Mouse (Mus musculus): ENCODE measurements around the gene Trabd2b. TPM values are rescaled to one million over a fixed set of nuclear protein-coding genes. Genes with fewer than 3 reads are reported as not detected.
A peak's percentile ranks its signal among the peaks of the same experiment; 100 is the strongest.

Gene Trabd2b
- total RNA-seq, 2 experiments from 2014 or later: 42.2 to 50.0 TPM

DNA sequence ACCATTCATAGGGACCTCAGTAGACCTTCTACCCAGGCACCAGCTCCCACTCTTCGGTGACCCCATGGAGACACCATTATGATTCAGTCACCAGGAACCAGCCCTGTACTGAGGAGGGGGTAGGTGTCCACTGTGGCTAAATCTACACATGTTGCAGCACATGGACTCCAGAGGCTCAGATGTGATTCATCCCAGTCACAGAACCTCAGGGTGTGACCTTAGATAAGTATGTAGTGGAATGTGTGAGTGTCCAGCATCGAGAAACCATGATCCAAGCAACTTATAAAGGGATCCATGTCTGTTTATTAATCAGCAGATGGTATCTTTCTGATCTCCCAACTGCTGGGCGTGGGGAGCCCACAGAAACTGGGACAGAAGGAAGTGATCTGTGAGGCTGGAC is 18.2 kb upstream of the Trabd2b start:
- no peak for DNase-seq
- intact Hi-C loops (cut with DNase I): no loop called here

DNA sequence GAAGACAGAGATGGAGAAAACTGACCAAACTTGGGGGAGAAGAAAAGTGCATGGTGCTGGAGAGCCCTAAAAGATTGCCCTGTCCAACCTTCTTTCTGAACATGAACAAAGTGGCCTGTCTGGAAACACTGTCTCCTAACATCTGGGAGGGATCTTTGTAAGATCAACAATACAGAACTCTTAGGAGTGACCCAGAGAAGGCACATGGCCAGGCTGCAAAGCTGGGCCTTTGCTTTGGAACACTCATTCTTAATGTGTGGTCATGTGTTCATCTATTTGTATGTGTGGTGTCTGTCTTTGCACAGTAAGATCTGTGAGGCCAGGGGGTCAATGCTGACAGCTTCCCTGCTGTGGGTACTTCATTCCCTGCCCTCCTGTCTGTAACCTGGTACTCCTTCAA is 16.9 kb upstream of the Trabd2b start:
- intact Hi-C loops (cut with DNase I): no loop called here

DNA sequence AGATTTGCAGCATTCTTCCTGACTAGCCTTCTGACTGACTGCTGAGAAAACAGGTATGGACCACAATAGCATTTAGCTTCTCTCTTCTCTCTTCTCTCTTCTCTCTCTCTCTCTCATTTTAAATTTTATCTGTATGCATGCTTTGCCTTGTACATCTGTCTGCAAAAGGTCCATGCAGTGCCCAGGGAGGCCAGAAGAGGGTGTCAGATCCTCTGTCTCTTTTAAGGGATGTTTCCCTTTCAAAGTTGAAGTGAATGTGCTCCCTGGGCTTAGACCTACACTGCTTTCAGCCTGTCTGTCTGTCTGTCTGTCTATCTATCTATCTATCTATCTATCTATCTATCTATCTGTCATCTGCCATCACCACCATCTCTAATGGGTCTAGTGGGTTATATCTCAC is 8.9 kb upstream of the Trabd2b start:
- intact Hi-C loops (cut with DNase I): loop anchor here (2.0 kb wide), 1 partner anchor 239 kb away; no protein-coding TSS in a partner anchor
- peak; percentile 39 to 66 for DNase-seq

More for the DNA sequence above, 16.9 kb upstream of the Trabd2b start:
- no peak for DNase-seq

GRCm38 (mm10) chr4:114399821-114400220 is 6.7 kb upstream of the Trabd2b start:
- no peak for DNase-seq
- intact Hi-C loops (cut with DNase I): no loop called here

- intact Hi-C loops (cut with DNase I): no loop called here
- no peak for DNase-seq
Observed at GRCm38 (mm10) chr4:114401993-114402731, 4.4 kb upstream of the Trabd2b start.

DNA sequence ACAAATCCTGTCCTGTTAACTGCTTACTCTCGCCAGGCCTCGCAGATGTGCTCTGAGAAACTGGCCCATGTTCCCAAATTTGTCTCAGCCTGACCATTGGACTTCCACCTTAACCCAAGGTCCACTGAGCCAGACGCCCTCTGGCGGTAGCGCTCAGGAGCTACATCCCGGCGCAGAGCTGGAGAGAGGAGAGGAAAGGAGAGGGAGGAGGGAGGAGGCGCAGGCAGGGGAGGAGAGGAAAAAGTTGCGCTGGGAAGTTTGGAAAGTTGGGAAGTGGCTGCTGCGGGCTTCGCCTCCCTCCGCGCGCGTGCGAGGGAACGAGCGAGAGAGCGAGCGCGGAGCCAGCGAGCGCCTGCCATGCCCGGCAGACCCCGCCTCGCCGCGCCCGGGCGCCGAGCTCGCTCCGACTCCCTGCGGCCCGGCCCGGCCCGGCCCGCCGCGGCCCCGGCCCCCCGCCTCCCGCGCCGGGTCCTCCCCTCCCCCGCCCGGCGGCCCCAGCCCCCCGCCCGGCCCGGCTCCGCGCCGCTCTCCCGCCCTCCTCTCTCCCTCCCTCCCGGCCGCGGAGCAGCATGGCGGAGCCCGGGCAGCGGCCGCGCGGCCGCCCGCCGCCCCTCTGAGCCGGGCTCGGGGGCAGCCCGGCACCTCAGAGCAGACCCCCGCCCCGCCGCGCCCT is 706 bp upstream of the Trabd2b start:
- peak; percentile 91 to 94 for DNase-seq
- intact Hi-C loops (cut with DNase I): loop anchor here (1.0 to 5.0 kb wide), 5 partner anchors 36 to 230 kb away; no protein-coding TSS in a partner anchor

DNA sequence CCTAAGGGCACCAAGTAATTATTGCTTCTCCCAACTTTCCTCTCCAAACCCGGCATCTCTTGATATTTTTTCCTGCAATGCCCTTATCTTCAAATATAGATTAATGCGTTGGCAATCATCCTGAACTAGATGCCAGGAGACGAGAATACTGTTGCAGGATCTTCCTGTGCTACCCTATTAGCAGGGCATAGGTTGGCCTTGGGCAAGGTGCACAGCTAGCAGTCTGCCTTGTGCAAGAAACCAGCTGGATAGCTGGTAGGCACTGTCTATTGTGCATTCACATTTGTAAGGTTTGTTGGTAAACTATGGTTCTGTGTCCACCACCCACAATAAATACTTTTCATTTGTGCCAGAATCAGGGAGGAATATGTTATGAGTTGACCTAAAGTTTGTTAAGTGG is 992 bp downstream of the Trabd2b start:
- intact Hi-C loops (cut with DNase I): loop anchor here (5.0 kb wide), 3 partner anchors 35 to 65 kb away; no protein-coding TSS in a partner anchor
- no peak for DNase-seq

- no peak for DNase-seq
Observed at GRCm38 (mm10) chr4:114408298-114408697, 1.8 kb downstream of the Trabd2b start.

DNA sequence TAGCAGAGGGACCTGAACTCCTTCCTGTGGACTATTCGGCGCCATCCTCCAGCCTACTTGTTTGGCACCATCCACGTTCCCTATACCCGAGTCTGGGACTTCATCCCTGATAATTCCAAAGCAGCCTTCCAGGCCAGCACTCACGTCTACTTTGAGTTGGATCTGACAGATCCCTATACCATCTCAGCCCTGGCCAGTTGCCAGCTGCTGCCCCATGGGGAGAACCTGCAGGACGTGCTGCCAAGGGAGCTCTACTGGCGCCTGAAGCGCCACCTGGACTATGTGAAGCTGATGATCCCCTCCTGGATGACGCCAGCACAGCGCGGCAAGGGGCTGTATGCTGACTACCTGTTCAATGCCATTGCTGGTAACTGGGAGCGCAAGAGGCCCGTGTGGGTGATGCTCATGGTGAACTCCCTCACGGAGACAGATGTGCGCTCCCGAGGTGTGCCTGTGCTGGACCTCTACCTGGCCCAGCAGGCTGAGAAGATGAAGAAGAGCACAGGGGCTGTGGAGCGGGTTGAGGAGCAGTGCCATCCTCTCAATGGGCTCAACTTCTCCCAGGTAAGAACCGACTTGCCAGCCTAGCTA is 2.5 kb downstream of the Trabd2b start:
- intact Hi-C loops (cut with DNase I): loop anchor here (5.0 kb wide), 3 partner anchors 33 to 63 kb away; no protein-coding TSS in a partner anchor
- no peak for DNase-seq

More at GRCm38 (mm10) chr4:114408298-114408697, 1.8 kb downstream of the Trabd2b start:
- intact Hi-C loops (cut with DNase I): loop anchor here (5.0 kb wide), 3 partner anchors 34 to 64 kb away; no protein-coding TSS in a partner anchor

GRCm38 (mm10) chr4:114409511-114409910 is 3.0 kb downstream of the Trabd2b start:
- no peak for DNase-seq
- intact Hi-C loops (cut with DNase I): loop anchor here (5.0 kb wide), 3 partner anchors 33 to 63 kb away; no protein-coding TSS in a partner anchor

GRCm38 (mm10) chr4:114410026-114410425 is 3.5 kb downstream of the Trabd2b start:
- intact Hi-C loops (cut with DNase I): no loop called here
- no peak for DNase-seq

DNA sequence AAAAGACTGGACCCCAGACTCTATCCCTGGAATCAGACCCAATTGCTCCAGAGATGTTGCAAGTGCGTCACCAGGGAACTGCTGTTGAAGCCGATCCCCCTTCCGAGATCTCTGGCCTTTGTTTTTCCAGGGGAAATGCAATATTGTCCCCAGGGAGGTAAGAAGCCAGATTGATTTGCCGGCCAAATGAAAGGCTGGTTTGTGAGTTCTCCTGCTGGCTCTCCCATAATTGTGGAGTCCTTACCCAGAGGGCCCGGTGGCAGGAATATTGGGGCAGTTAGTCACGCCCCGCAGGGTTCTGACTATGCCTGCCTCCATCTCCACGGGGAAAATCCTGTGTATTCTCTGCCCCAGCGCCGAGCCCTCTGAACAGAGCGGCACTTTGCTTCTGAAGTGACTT is 3.9 kb downstream of the Trabd2b start:
- intact Hi-C loops (cut with DNase I): no loop called here
- DNase-seq: peak in 1 of 2 experiments; percentile 24

DNA sequence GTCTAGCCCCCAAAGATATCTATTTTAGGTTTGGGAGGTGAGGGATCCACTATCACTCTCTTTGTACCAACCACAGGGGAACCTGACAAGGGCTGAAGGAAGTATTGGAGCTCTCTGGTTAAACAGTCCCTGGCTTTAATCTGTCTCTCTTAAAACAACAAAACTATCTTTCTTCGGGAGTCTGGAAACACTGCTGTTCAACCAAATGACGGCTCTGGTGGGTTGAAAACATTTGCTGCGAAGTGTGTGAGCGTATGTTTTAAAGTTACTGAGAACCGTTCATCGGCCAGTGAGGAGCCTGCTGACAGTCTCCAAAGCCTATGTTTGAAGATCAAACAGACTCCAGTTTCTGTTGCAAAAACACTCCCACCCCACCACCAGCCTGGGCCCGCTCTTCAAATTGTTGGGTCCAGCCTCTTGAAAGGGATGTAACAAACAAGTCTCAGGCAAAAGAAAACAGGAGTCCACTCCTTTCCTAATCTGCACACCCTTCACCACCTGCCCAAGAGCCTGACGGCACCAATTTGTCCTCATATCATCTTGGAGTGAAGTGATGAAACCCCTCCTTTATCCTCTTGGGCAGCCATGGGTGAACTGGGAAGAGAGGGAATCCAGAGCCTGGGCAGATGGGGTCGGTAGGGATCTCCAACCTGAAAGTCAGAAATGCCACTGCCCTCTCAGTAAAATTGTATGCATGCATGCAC is 4.6 kb downstream of the Trabd2b start:
- intact Hi-C loops (cut with DNase I): no loop called here
- no peak for DNase-seq

GRCm38 (mm10) chr4:114411846-114412390 is 5.4 kb downstream of the Trabd2b start:
- no peak for DNase-seq
- intact Hi-C loops (cut with DNase I): no loop called here

GRCm38 (mm10) chr4:114415925-114416645 is 9.6 kb downstream of the Trabd2b start:
- intact Hi-C loops (cut with DNase I): no loop called here
- DNase-seq: peak; percentile 42 to 51

- intact Hi-C loops (cut with DNase I): no loop called here
- no peak for DNase-seq
Observed at GRCm38 (mm10) chr4:114420154-114420553, 13.6 kb downstream of the Trabd2b start.

DNA sequence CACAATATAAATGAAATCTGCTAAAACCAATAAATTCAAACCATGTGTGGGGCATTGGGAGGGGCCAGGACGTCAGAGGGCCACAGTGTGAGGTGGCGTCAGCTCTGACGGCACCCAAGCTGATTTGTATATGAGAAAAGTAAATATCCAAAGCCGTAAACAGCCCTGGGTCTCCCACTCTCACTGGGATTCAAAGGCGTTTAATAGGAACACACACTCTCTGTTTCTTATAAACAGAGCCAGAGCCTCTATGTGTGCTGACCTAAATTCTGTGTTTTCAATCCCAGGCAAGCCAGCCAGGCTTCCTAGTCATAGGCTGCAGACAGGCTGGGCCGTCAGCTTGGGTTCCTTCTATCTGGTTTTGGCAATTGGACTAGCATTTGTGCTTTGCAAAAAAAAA is 16.6 kb downstream of the Trabd2b start:
- intact Hi-C loops (cut with DNase I): no loop called here
- DNase-seq: no peak

DNA sequence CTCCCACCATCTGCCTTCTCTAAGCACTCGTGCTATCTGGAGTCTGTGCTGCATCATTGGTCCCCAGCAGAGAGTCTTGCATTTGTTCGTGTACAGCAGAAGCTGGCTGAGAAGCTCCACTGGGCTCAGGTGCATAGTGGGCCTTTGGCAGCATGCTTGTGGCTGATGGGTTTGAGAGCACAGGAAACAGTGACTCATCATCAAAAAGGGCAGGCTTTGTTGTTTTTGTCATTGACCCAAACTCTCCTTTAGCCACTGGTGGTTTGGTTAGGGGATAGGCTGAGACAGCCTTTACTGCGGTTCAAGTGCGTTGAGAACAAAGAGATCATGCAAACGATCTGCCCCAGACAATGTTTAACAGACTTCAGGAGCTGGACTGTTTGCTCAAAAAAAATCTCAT is 19.3 kb downstream of the Trabd2b start:
- intact Hi-C loops (cut with DNase I): no loop called here
- no peak for DNase-seq

- intact Hi-C loops (cut with DNase I): no loop called here
Observed at GRCm38 (mm10) chr4:114432742-114433141, 26.2 kb downstream of the Trabd2b start.

GRCm38 (mm10) chr4:114433440-114433839 is 26.9 kb downstream of the Trabd2b start:
- no peak for DNase-seq

More at GRCm38 (mm10) chr4:114432742-114433141, 26.2 kb downstream of the Trabd2b start:
- no peak for DNase-seq

More at GRCm38 (mm10) chr4:114433440-114433839, 26.9 kb downstream of the Trabd2b start:
- intact Hi-C loops (cut with DNase I): no loop called here
